Mouse (Mus musculus) heart, postnatal 0 days (tissue): ENCODE measurements around the gene Magi1. TPM values are rescaled to one million over a fixed set of nuclear protein-coding genes. Genes with fewer than 3 reads are reported as not detected.

Experiments
- ATAC-seq: fragments of 200-750 bp; cut with Nextera tagmentation; 2 replicates; pipeline ENCODE4 v1.8.0; 2017; ENCODE audit warnings: low read depth, moderate number of reproducible peaks, moderate library complexity; ENCODE audit not compliant: insufficient read depth
- DNase-seq: peaks from one replicate; pipeline ENCODE4 v3.0.0-alpha.2; 2016; ENCODE audit warnings: low spot score
- H3K27ac ChIP-seq: fragments of 300-500 bp; sonication (generic); 2 replicates; pipeline ENCODE4 v1.5.1; 2014; ENCODE audit warnings: low read depth, mild to moderate bottlenecking
- H3K27me3 ChIP-seq: fragments of 300-500 bp; sonication (generic); 2 replicates; pipeline ENCODE4 v1.6.1; 2014; ENCODE audit warnings: low read length, mixed read lengths; ENCODE audit not compliant: control insufficient read depth, insufficient read depth
- H3K36me3 ChIP-seq: fragments of 300-500 bp; sonication (generic); replicated peaks from 2 replicates; pipeline ENCODE4 v1.6.1; 2014; ENCODE audit warnings: low read length, mixed read lengths; ENCODE audit not compliant: control insufficient read depth, insufficient read depth
- H3K4me1 ChIP-seq: fragments of 300-500 bp; sonication (generic); 2 replicates; pipeline ENCODE4 v1.6.1; 2014; ENCODE audit warnings: antibody characterized with exemption; ENCODE audit not compliant: control insufficient read depth, insufficient read depth
- H3K4me2 ChIP-seq: fragments of 300-500 bp; sonication (generic); 2 replicates; pipeline ENCODE4 v1.6.1; 2014; ENCODE audit warnings: low read depth, mild to moderate bottlenecking, low read length, moderate library complexity
- H3K4me3 ChIP-seq: fragments of 300-500 bp; sonication (generic); 2 replicates; pipeline ENCODE4 v1.5.1; 2014; ENCODE audit warnings: low read depth, low read length
- H3K9ac ChIP-seq: fragments of 300-500 bp; sonication (generic); replicated peaks from 2 replicates; pipeline ENCODE4 v1.6.1; 2014; ENCODE audit warnings: low read depth, low read length, mixed read lengths
- H3K9me3 ChIP-seq: fragments of 300-500 bp; sonication (generic); replicated peaks from 2 replicates; pipeline ENCODE4 v1.6.1; 2016; ENCODE audit warnings: low read length; ENCODE audit not compliant: control insufficient read depth
- CTCF ChIP-seq: IDR thresholded peaks from 2 replicates; pipeline ENCODE4 v1.5.1; 2016; ENCODE audit warnings: antibody characterized with exemption, control low read depth, low read depth
- EP300 ChIP-seq: IDR thresholded peaks from 2 replicates; pipeline ENCODE4 v1.6.1; 2016; ENCODE audit warnings: antibody characterized with exemption, low read depth
- WGBS: fragments of 180-500 bp; shearing (Covaris S2); extraction: QIAGEN DNeasy Blood & Tissue Kit; methylation state at CpG from one replicate; pipeline ENCODE4 v1.1.7; 2014; 5-methylcytosine and 5-hydroxymethylcytosine counted together
- polyA plus RNA-seq: library from polyadenylated mRNA; unstranded; fragments of >200 nt; fragmentation: Nextera tagmentation; extraction: Ambion mirVana; gene quantifications from 2 replicates; pipeline ENCODE4 v1.2.1, GENCODE M21; 2015
- total RNA-seq: library from RNA; depleted of rRNA; stranded (reverse); fragments of >200 nt; gene quantifications from 2 replicates; pipeline ENCODE4 v1.2.3, GENCODE M21; 2014; ENCODE audit warnings: low replicate concordance

Magi1 gene
- total and polyA plus RNA-seq, 2 experiments from 2014 or later: 4.6 to 15.3 TPM

GRCm38 (mm10) chr6:94107401-94108107 lies 176.2 kb downstream of the Magi1 start:
- H3K27me3 ChIP-seq: no peaks in the 10 kb centered on the region
- no peak for TF ChIP-seq CTCF
- TF ChIP-seq EP300: no peak
- no peaks in the 10 kb centered on the region for H3K9me3 ChIP-seq
- no peak for ATAC-seq
- H3K9ac ChIP-seq: no peak overlapping the region
- no peak for DNase-seq
- no peak overlapping the region for H3K4me3 ChIP-seq
- no peak overlapping the region for H3K27ac ChIP-seq
- WGBS: 63% methylated on average over 11 of the region's 11 CpGs
- H3K4me1 ChIP-seq: peaks cover 11% of the 10 kb centered on the region
- no peak overlapping the region for H3K4me2 ChIP-seq
- H3K36me3 ChIP-seq: no peaks in the 10 kb centered on the region

DNA sequence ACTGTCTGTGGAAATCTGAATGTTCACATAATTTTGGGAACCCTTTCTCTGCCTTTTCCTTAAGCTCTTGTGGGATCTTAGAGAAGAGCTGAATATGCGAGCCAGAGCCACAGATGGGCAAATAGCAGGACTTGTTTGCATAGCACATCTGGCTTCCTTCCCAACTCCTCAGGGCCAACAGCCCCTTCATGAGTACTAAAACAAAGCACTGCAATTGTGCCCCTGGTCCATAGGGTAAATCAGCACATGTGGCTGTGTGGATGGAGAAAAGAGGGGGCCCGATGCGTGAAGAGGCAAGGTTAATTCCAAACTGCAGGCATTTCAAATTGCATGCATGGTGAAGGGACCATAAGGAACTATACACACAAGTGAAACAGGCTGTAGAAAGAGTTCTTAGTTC lies 180.1 kb downstream of the Magi1 start:
- H3K27me3 ChIP-seq: no peaks in the 10 kb centered on the region
- ATAC-seq (no peak), DNase-seq (no peak)
- H3K4me3 ChIP-seq: no peak overlapping the region
- no peak overlapping the region for H3K9ac ChIP-seq
- H3K27ac ChIP-seq: 0 out of 2 replicates have a peak overlapping the region, but pooled peaks have one; percentile 22
- no peaks in the 10 kb centered on the region for H3K9me3 ChIP-seq
- peaks cover 23% of the 10 kb centered on the region for H3K4me1 ChIP-seq
- WGBS: 71% methylated on average over 3 of the region's 3 CpGs
- TF ChIP-seq EP300 (no peak), CTCF (no peak)
- no peaks in the 10 kb centered on the region for H3K36me3 ChIP-seq
- H3K4me2 ChIP-seq: no peak overlapping the region

DNA sequence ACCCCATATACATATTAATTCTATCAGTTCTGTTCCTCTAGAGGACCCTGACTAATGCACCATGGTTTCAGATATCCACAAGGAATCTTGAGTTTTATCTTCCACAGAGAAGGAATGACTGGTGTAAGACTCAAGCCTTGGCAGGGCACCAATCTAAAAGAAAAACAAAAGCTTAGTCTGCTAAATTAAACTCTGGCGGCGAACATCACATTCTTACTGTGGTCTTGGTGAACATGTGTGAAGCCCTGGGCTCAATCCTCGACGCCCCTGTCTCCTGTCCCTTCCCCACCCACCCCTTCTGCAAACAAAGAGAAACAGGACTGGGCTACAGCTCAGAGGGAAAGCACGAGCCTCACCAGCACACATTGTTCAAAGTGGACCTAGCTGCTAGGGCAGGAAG lies 182.5 kb downstream of the Magi1 start:
- 21% methylated on average over 5 of the region's 5 CpGs for WGBS
- no peak overlapping the region for H3K4me2 ChIP-seq
- no peak for TF ChIP-seq CTCF
- TF ChIP-seq EP300: no peak
- no peak overlapping the region for H3K4me3 ChIP-seq
- H3K9ac ChIP-seq: no peak overlapping the region
- DNase-seq: no peak
- ATAC-seq: no peak
- H3K36me3 ChIP-seq: no peaks in the 10 kb centered on the region
- no peaks in the 10 kb centered on the region for H3K9me3 ChIP-seq
- no peak overlapping the region for H3K27ac ChIP-seq
- H3K4me1 ChIP-seq: peaks cover 19% of the 10 kb centered on the region
- H3K27me3 ChIP-seq: no peaks in the 10 kb centered on the region

DNA sequence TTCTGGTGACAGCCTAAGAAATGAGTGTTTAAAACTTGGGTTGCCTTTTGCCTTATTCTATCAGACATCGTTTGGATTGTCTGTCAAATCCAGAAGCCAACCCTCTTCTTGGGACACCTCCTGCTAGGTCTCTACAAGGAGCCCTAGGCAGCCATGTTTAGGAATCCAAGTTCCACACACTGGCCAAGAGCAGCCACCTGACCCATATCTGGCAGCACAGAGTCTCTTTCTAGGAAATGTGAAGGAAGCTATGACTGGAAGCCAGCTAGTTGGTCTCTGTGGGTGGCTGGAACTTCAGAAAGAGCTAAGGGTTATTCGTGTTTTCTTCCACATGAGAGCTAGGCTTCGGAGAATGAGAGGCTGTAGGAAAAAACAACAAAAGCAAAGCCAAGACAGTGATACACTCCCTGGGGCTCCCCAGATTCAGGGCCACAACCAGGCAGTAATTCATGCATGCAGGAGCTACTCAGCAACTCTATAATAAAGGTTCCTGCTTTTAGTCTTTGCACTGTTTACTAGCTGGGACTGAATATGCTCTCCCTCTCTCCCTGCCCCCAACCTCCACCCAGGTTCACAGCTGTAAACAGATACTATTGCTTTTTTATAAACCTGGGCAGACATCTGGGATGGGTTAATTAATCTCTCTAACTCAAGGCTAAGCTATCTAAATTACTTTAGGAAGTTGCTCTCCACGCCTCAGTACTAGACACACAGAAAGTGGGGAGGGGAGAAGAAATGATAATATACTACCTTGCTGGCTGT lies 188.6 kb downstream of the Magi1 start:
- DNase-seq (no peak), ATAC-seq (no peak)
- Histone ChIP-seq H3K4me1 (peaks cover 10% of the 10 kb centered on the region; the same call in 1 of the 2 replicates), H3K27ac (no peak overlapping the region), H3K9me3 (no peaks in the 10 kb centered on the region), H3K4me3 (no peak overlapping the region), H3K27me3 (no peaks in the 10 kb centered on the region), H3K9ac (no peak overlapping the region), H3K4me2 (no peak overlapping the region), H3K36me3 (no peaks in the 10 kb centered on the region)
- no peak for TF ChIP-seq EP300
- no peak for TF ChIP-seq CTCF
- WGBS: 61% methylated on average over 4 of the region's 4 CpGs

DNA sequence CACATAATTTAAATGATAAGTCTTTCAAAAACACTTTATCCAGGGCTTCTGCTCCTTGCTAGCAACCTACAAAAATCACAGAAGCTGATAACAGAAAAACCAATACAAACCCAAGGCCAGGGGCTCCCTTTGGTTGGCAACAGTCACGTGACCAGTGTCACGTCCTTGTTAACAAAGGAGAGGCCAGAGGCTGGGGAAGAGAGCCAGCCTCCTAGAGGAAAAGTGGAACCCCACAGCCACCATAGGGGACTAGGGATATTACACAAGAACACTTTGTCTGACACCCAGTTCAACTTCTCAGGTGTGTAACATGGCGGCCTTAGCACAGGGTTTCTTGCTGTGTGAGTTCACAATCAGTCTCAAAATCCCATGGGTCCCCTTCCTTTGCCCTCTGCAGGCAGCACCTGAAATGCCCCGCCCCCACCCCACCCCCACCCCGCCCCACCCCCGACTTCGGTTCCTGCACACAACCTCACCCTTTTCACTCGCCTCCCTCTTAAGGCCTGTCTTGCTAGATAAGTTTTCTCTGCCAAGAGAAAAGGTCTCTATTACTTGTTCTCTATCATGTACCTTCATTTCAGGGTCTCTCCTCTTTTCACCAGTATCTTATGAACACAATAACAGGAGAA lies 190.6 kb downstream of the Magi1 start:
- no peaks in the 10 kb centered on the region for H3K27me3 ChIP-seq
- WGBS: 58% methylated on average over 8 of the region's 8 CpGs
- peaks cover 10% of the 10 kb centered on the region; the same call in 1 of the 2 replicates for H3K4me1 ChIP-seq
- no peak for ATAC-seq
- TF ChIP-seq CTCF: no peak
- TF ChIP-seq EP300: no peak
- H3K9me3 ChIP-seq: no peaks in the 10 kb centered on the region
- no peaks in the 10 kb centered on the region for H3K36me3 ChIP-seq
- no peak overlapping the region for H3K4me3 ChIP-seq
- no peak for DNase-seq
- no peak overlapping the region for H3K4me2 ChIP-seq
- H3K27ac ChIP-seq: no peak overlapping the region
- H3K9ac ChIP-seq: no peak overlapping the region
